Mouse (Mus musculus) liver, postnatal 0 days (tissue): ENCODE data around the gene D16Ertd472e. TPM values are rescaled to one million over a fixed set of nuclear protein-coding genes. Genes with fewer than 3 reads are reported as not detected.
A peak's percentile ranks its signal among the peaks of the same experiment; 100 is the strongest.

Source experiments
- ATAC-seq: fragments of 200-750 bp; cut with Nextera tagmentation; 2 replicates; pipeline ENCODE4 v1.8.0; 2017; ENCODE audit warnings: mild to moderate bottlenecking, moderate library complexity
- DNase-seq: peaks from one replicate; pipeline ENCODE4 v3.0.0-alpha.2; 2016
- H3K27ac ChIP-seq: fragments of 300-500 bp; sonication (generic); 2 replicates; pipeline ENCODE4 v1.5.1; 2014; ENCODE audit warnings: antibody characterized with exemption, moderate library complexity, mild to moderate bottlenecking, low read depth
- H3K27me3 ChIP-seq: fragments of 300-500 bp; sonication (generic); 2 replicates; pipeline ENCODE4 v1.6.1; 2014; ENCODE audit warnings: low read length, control low read depth, mixed read lengths; ENCODE audit not compliant: insufficient read depth
- H3K36me3 ChIP-seq: fragments of 300-500 bp; sonication (generic); replicated peaks from 2 replicates; pipeline ENCODE4 v1.6.1; 2014; ENCODE audit warnings: mild to moderate bottlenecking, control low read depth, low read length, moderate library complexity, mixed read lengths; ENCODE audit not compliant: insufficient read depth
- H3K4me1 ChIP-seq: fragments of 300-500 bp; sonication (generic); 2 replicates; pipeline ENCODE4 v1.6.1; 2014; ENCODE audit warnings: antibody characterized with exemption, mild to moderate bottlenecking, control low read depth; ENCODE audit not compliant: insufficient read depth
- H3K4me2 ChIP-seq: fragments of 300-500 bp; sonication (generic); 2 replicates; pipeline ENCODE4 v1.6.1; 2014; ENCODE audit warnings: low read depth, mild to moderate bottlenecking, low read length, moderate library complexity, mixed read lengths
- H3K4me3 ChIP-seq: fragments of 300-500 bp; sonication (generic); 2 replicates; pipeline ENCODE4 v1.5.1; 2014; ENCODE audit warnings: low read depth, low read length
- H3K9ac ChIP-seq: fragments of 300-500 bp; sonication (generic); replicated peaks from 2 replicates; pipeline ENCODE4 v1.6.1; 2014; ENCODE audit warnings: mild to moderate bottlenecking, moderate library complexity
- H3K9me3 ChIP-seq: fragments of 300-500 bp; sonication (generic); 2 replicates; pipeline ENCODE4 v1.6.1; 2016; ENCODE audit warnings: mild to moderate bottlenecking, control low read depth, low read length, mixed read lengths
- CTCF ChIP-seq: sonication (generic); IDR thresholded peaks from 2 replicates; pipeline ENCODE4 v1.5.1; 2016; ENCODE audit warnings: antibody characterized with exemption, low read depth
- EP300 ChIP-seq: IDR thresholded peaks from 2 replicates; pipeline ENCODE4 v1.6.1; 2016; ENCODE audit warnings: antibody characterized with exemption, low read depth, mild to moderate bottlenecking
- WGBS: fragments of 180-500 bp; shearing (Covaris S2); extraction: QIAGEN DNeasy Blood & Tissue Kit; methylation state at CpG from one replicate; pipeline ENCODE4 v1.1.7; 2014; ENCODE audit not compliant: insufficient replicate concordance; 5-methylcytosine and 5-hydroxymethylcytosine counted together
- polyA plus RNA-seq: library from polyadenylated mRNA; unstranded; fragments of >200 nt; fragmentation: Nextera tagmentation; extraction: Ambion mirVana; gene quantifications from 2 replicates; pipeline ENCODE4 v1.2.1, GENCODE M21; 2015

The D16Ertd472e gene
- polyA plus RNA-seq, 1 experiment from 2014 or later, result 6.0 TPM

GRCm38 (mm10) chr16:78585664-78586397 lies 9.3 kb upstream of the D16Ertd472e start:
- peak; percentile 17; the same call in 1 of the 2 replicates for ATAC-seq

GRCm38 (mm10) chr16:78585163-78585562 lies 8.7 kb upstream of the D16Ertd472e start:
- Histone ChIP-seq H3K36me3 (no peaks in the 10 kb centered on the region), H3K27me3 (no peaks in the 10 kb centered on the region), H3K9ac (no peak overlapping the region), H3K4me3 (no peak overlapping the region), H3K27ac (no peak overlapping the region; the same call in 1 of the 2 replicates), H3K4me1 (peaks cover 11% of the 10 kb centered on the region; the same call in 1 of the 2 replicates), H3K4me2 (no peak overlapping the region), H3K9me3 (no peaks in the 10 kb centered on the region)
- DNase-seq, result no peak
- ATAC-seq, result peak; percentile 76
- WGBS, result 57% methylated on average over 4 of the region's 4 CpGs
- no peak for TF ChIP-seq CTCF
- TF ChIP-seq EP300, result no peak

More at GRCm38 (mm10) chr16:78585664-78586397, 9.3 kb upstream of the D16Ertd472e start:
- DNase-seq, result no peak
- Histone ChIP-seq H3K27ac (no peak overlapping the region), H3K27me3 (no peaks in the 10 kb centered on the region), H3K36me3 (no peaks in the 10 kb centered on the region), H3K9me3 (no peaks in the 10 kb centered on the region), H3K9ac (no peak overlapping the region), H3K4me2 (no peak overlapping the region), H3K4me1 (peaks cover 11% of the 10 kb centered on the region; the same call in 1 of the 2 replicates), H3K4me3 (no peak overlapping the region)
- TF ChIP-seq EP300 (no peak), CTCF (no peak)
- 68% methylated on average over 11 of the region's 11 CpGs for WGBS

- no peaks in the 10 kb centered on the region for H3K36me3 ChIP-seq
- peaks cover 11% of the 10 kb centered on the region; the same call in 1 of the 2 replicates for H3K4me1 ChIP-seq
- no peaks in the 10 kb centered on the region for H3K9me3 ChIP-seq
- no peak overlapping the region for H3K4me3 ChIP-seq
- H3K27ac ChIP-seq, result no peak overlapping the region
- ATAC-seq (no peak), DNase-seq (no peak)
- 78% methylated on average over 4 of the region's 4 CpGs for WGBS
- TF ChIP-seq CTCF, result no peak
- no peak for TF ChIP-seq EP300
- no peaks in the 10 kb centered on the region for H3K27me3 ChIP-seq
- no peak overlapping the region for H3K4me2 ChIP-seq
- no peak overlapping the region for H3K9ac ChIP-seq
These were observed 7.5 kb upstream of the D16Ertd472e start for GRCm38 (mm10) chr16:78583968-78584367.

- Histone ChIP-seq H3K4me3 (no peak overlapping the region), H3K27me3 (no peaks in the 10 kb centered on the region), H3K4me1 (peaks cover under 1% of the 10 kb centered on the region), H3K4me2 (no peak overlapping the region), H3K27ac (no peak overlapping the region), H3K9me3 (no peaks in the 10 kb centered on the region), H3K36me3 (no peaks in the 10 kb centered on the region), H3K9ac (no peak overlapping the region)
- WGBS, result 83% methylated on average over 7 of the region's 7 CpGs
- DNase-seq (no peak), ATAC-seq (no peak)
- TF ChIP-seq CTCF, result no peak
- no peak for TF ChIP-seq EP300
These were observed 3.9 kb upstream of the D16Ertd472e start for GRCm38 (mm10) chr16:78580387-78580786.

- peaks cover 5% of the 10 kb centered on the region for H3K4me1 ChIP-seq
- H3K27me3 ChIP-seq, result no peaks in the 10 kb centered on the region
- TF ChIP-seq CTCF, result no peak
- TF ChIP-seq EP300, result no peak
- no peaks in the 10 kb centered on the region for H3K9me3 ChIP-seq
- no peaks in the 10 kb centered on the region for H3K36me3 ChIP-seq
- ATAC-seq (no peak), DNase-seq (no peak)
- no peak overlapping the region for H3K4me3 ChIP-seq
- WGBS, result 73% methylated on average over 4 of the region's 4 CpGs
- no peak overlapping the region for H3K9ac ChIP-seq
- no peak overlapping the region for H3K4me2 ChIP-seq
- H3K27ac ChIP-seq, result no peak overlapping the region
These were observed 2.9 kb upstream of the D16Ertd472e start for GRCm38 (mm10) chr16:78579386-78579785.

- peaks cover 9% of the 10 kb centered on the region for H3K36me3 ChIP-seq
- peak overlapping the region; percentile 87 for H3K9ac ChIP-seq
- H3K9me3 ChIP-seq, result no peaks in the 10 kb centered on the region
- H3K4me3 ChIP-seq, result peak overlapping the region; percentile 81
- peak overlapping the region; percentile 75 for H3K4me2 ChIP-seq
- H3K4me1 ChIP-seq, result peaks cover 6% of the 10 kb centered on the region
- ATAC-seq (peak; percentile 64), DNase-seq (peak; percentile 19)
- 7% methylated on average over 14 of the region's 14 CpGs for WGBS
- H3K27ac ChIP-seq, result peak overlapping the region; percentile 93
- H3K27me3 ChIP-seq, result no peaks in the 10 kb centered on the region
- TF ChIP-seq CTCF (no peak), EP300 (0 out of 2 replicates have a peak, but pooled peaks have one; percentile 50)
These were observed 670 bp upstream of the D16Ertd472e start for GRCm38 (mm10) chr16:78577085-78577671.
